Mouse (Mus musculus) right cerebral cortex, postnatal 14 days (tissue): ENCODE measurements at regions not wholly inside any gene's neighbourhood (a gene's known extent, or its start where the extent isn't known, plus 50 kb on each side); places are given as distances from the start of the nearest gene placed in this dataset.

Experiments used
- DNase-seq: peaks from one replicate; pipeline ENCODE4 v3.0.0; 2022

DNA sequence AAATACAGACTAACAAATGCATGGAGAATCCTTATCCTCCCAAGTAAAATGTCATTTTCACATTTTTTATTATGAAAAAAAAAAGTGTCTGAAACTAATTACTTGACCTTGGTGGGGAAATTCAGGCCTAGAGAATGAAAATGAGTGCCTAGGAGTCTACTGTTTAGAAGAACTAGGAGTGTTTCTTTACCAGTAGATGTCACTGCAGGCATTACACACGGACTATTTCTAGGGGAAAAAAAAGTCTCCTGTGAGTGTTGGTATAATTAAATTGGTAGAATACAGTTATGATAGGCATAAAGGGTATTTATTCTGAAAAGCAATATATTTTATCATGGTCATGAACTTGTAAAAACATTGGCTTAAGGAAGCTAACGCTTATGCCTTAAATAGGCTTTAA is 55.5 kb upstream of the Mpdz start:
- DNase-seq, result no peak

DNA sequence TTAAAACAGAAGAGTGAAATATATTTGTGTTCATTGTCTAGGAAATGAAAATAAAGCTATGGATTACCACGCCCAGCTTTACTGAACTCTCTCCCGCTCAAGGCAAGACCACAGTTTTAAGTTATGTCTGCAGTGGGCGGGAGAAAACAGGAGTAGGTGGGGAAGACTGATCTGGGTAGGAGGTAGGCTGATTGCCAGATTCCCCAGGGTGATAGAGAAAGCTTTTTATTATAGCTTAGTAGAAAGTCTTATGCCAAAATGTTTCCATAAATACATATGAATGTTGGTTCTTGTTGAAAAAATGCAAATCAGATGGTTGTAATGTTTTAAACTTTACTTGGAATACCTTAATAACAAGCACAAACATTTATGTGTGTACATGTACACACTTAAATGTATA is 50.2 kb upstream of the Mpdz start:
- DNase-seq, result no peak
